ENCODE assay signal across 21 mouse cellular contexts in the genomic region with DNA sequence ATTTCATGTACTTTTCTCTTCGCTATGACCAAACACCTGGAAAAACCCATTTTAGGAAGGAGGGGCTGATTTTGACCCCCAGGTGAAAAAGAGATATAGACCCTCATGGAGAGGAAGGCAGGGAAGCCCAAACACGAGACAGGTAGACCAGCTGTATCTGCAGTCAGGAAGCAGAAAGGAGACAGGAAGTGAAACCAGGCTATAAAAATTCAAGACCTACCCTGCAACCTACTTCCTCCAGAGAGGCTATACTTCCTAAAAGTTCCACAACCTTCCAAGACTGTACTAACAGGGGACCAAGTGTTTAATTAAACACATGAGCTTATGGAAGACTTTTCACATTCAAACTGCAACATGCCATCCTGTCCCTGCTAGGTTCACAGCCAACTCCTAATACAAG.
DNase-seq lines count a peak whose midpoint lies in the region; ATAC-seq and TF ChIP-seq lines count a peak whose summit lies in the region.
"Had no signal": no experiment of that assay in that cellular context is flagged by ENCODE, and none has a peak within 500 bp of the region (broad histone marks: within the 10 kb centered on the region; RNA-seq: fewer than 3 reads in every experiment).

No protein-coding gene starts in this region.

- no peaks in the 10 kb centered on the region for H3K36me3 ChIP-seq in heart, postnatal 0 days (replicated peaks; ENCODE audit: control insufficient read depth, insufficient read depth, low read length)
- peaks cover 4% of the 10 kb centered on the region for H3K36me3 ChIP-seq in heart, adult 2 months (ENCODE audit: control insufficient read depth, insufficient read depth, low read length)
- no peaks in the 10 kb centered on the region for H3K36me3 ChIP-seq in spleen, adult 2 months (ENCODE audit: control insufficient read depth, insufficient read depth, low read length)
- H3K36me3 ChIP-seq: embryonic facial prominence, embryonic 15.5 days; forebrain, embryonic 10.5 days; G1E; limb, embryonic 12.5 days; liver, embryonic 13.5 days had no signal

- H3K4me3 ChIP-seq in heart, postnatal 0 days (ENCODE audit: low read depth, low read length), result no peak overlapping the region
- no peak overlapping the region for H3K4me3 ChIP-seq in heart, adult 2 months
- no peak overlapping the region for H3K4me3 ChIP-seq in spleen, adult 2 months (ENCODE audit: extremely low read depth, insufficient read depth, insufficient read length)
- no peak overlapping the region for H3K4me3 ChIP-seq in cortical plate, adult 2 months (ENCODE audit: insufficient read depth, low read length)
- H3K4me3 ChIP-seq: embryonic facial prominence, embryonic 15.5 days; forebrain, embryonic 10.5 days; limb, embryonic 12.5 days; liver, embryonic 13.5 days had no signal

- H3K9me3 ChIP-seq in heart, postnatal 0 days (replicated peaks; ENCODE audit: control insufficient read depth, low read length), result no peaks in the 10 kb centered on the region
- H3K9me3 ChIP-seq: embryonic facial prominence, embryonic 15.5 days; forebrain, embryonic 10.5 days; limb, embryonic 12.5 days; liver, embryonic 13.5 days had no signal

- 70% methylated on average over 2 of the region's 2 CpGs for WGBS in heart, postnatal 0 days
- WGBS in heart, adult 2 months, result 74% methylated on average over 2 of the region's 2 CpGs
- WGBS in spleen, adult 2 months, result 39% methylated on average over 2 of the region's 2 CpGs

- H3K4me2 ChIP-seq in heart, postnatal 0 days (ENCODE audit: low read depth, low read length), result no peak overlapping the region
- H3K4me2 ChIP-seq: embryonic facial prominence, embryonic 15.5 days; limb, embryonic 12.5 days; liver, embryonic 13.5 days had no signal

- no peak for TF ChIP-seq EP300 in heart, postnatal 0 days (IDR thresholded peaks at IDR 0.05; ENCODE audit: low read depth)
- no peak for TF ChIP-seq EP300 in heart, adult 2 months (IDR thresholded peaks at IDR 0.05; ENCODE audit: insufficient read depth, low read depth, low read length)

- intact Hi-C loops in heart, adult 2 months (cut with DNase I), result loop anchor here (5.0 kb wide), 2 partner anchors 50 to 120 kb away; no protein-coding TSS in a partner anchor

- no peak for TF ChIP-seq POLR2A in heart, adult 2 months (IDR thresholded peaks at IDR 0.05; ENCODE audit: insufficient read depth, low read depth, low read length)
- TF ChIP-seq POLR2A in spleen, adult 2 months (IDR thresholded peaks at IDR 0.05; ENCODE audit: low read depth, low read length), result no peak
- TF ChIP-seq POLR2A in cortical plate, adult 2 months (IDR thresholded peaks at IDR 0.05; ENCODE audit: extremely low read depth, insufficient read depth, low read length), result no peak

- H3K4me1 ChIP-seq in heart, postnatal 0 days (ENCODE audit: control insufficient read depth, insufficient read depth), result peaks cover 23% of the 10 kb centered on the region
- H3K4me1 ChIP-seq in heart, adult 2 months (ENCODE audit: control insufficient read depth, insufficient read depth, low read length), result peaks cover 5% of the 10 kb centered on the region
- peaks cover 4% of the 10 kb centered on the region; the same call in 1 of the 2 replicates for H3K4me1 ChIP-seq in spleen, adult 2 months (ENCODE audit: control insufficient read depth, insufficient read depth, insufficient read length)
- no peaks in the 10 kb centered on the region for H3K4me1 ChIP-seq in cortical plate, adult 2 months (ENCODE audit: control insufficient read depth, insufficient read depth, low read length)
- H3K4me1 ChIP-seq: embryonic facial prominence, embryonic 15.5 days; forebrain, embryonic 10.5 days; limb, embryonic 12.5 days had no signal

- DNase-seq in heart, postnatal 0 days (ENCODE audit: low spot score), result no peak
- no peak for DNase-seq in heart, adult 2 months
- peak; percentile 4 to 22 for DNase-seq in spleen, adult 2 months (ENCODE audit: low read depth in 1 of 2, low spot score in 2 of 2)
- DNase-seq in spleen, postnatal 10 days (ENCODE audit: low spot score in 2 of 2), result no peak
- DNase-seq in frontal cortex, postnatal 14 days (ENCODE audit: low spot score in 2 of 2), result no peak
- DNase-seq: cerebellum, adult 9-11 months; embryo, embryonic 11 days; gastrocnemius, postnatal 14 days; heart, postnatal 14 days; kidney, adult 2 months; kidney, postnatal 25 days; liver, embryonic 13.5 days; lung, postnatal 10 days; spleen, adult 18-20 months had no signal

- H3K27me3 ChIP-seq in heart, postnatal 0 days (ENCODE audit: control insufficient read depth, insufficient read depth, low read length), result no peaks in the 10 kb centered on the region
- H3K27me3 ChIP-seq in heart, adult 2 months (ENCODE audit: control insufficient read depth, insufficient read depth, low read length), result no peaks in the 10 kb centered on the region
- no peaks in the 10 kb centered on the region for H3K27me3 ChIP-seq in spleen, adult 2 months (ENCODE audit: control insufficient read depth, insufficient read depth, low read length)
- H3K27me3 ChIP-seq: embryonic facial prominence, embryonic 15.5 days; limb, embryonic 12.5 days; liver, embryonic 13.5 days had no signal

- peak overlapping the region; percentile 86 for H3K27ac ChIP-seq in heart, postnatal 0 days (ENCODE audit: low read depth)
- no peak overlapping the region for H3K27ac ChIP-seq in heart, adult 2 months
- H3K27ac ChIP-seq in spleen, adult 2 months (ENCODE audit: insufficient read depth, low read length), result no peak overlapping the region
- peak overlapping the region; percentile 89 for H3K27ac ChIP-seq in cortical plate, adult 2 months (ENCODE audit: insufficient read depth, low read length)
- H3K27ac ChIP-seq: embryonic facial prominence, embryonic 15.5 days; forebrain, embryonic 10.5 days; limb, embryonic 12.5 days; liver, embryonic 13.5 days had no signal

- TF ChIP-seq CTCF in heart, postnatal 0 days (IDR thresholded peaks at IDR 0.05; ENCODE audit: low read depth), result no peak
- TF ChIP-seq CTCF in heart, adult 2 months (IDR thresholded peaks at IDR 0.05), result no peak
- TF ChIP-seq CTCF in spleen, adult 2 months (IDR thresholded peaks at IDR 0.05; ENCODE audit: extremely low read depth, insufficient read depth, insufficient read length, insufficient replicate concordance), result no peak
- no peak for TF ChIP-seq CTCF in cortical plate, adult 2 months (IDR thresholded peaks at IDR 0.05; ENCODE audit: extremely low read depth, insufficient read depth, low read length)

- H3K9ac ChIP-seq in heart, postnatal 0 days (replicated peaks; ENCODE audit: low read depth, low read length), result no peak overlapping the region
- H3K9ac ChIP-seq in heart, adult 2 months (ENCODE audit: low read depth, low read length), result no peak overlapping the region
- H3K9ac ChIP-seq: embryonic facial prominence, embryonic 15.5 days; limb, embryonic 12.5 days; liver, embryonic 13.5 days had no signal

- H3K79me2 ChIP-seq in heart, adult 2 months (replicated peaks; ENCODE audit: control insufficient read depth, insufficient read depth, low read length), result no peaks in the 10 kb centered on the region

- no peak for ATAC-seq in heart, postnatal 0 days (ENCODE audit: insufficient read depth, low read depth)
- peak; percentile 78; the same call in 1 of the 2 replicates for ATAC-seq in neutrophil, adult 5-6 weeks (ENCODE audit: extremely low read depth, insufficient number of reproducible peaks, low FRiP score, poor library complexity, severe bottlenecking)
- ATAC-seq: CD4-positive, CD25-positive, alpha-beta regulatory T cell, adult 4 months had no signal

Comparison
In these comparisons a context has a peak if more than half of its experiments do, and no peak if none do; other contexts are left out.
1. DNase-seq: peak in spleen, adult 2 months (2 of 2); none in heart, postnatal 0 days (single experiment), heart, adult 2 months (0 of 2), spleen, postnatal 10 days (0 of 2) and frontal cortex, postnatal 14 days (0 of 2).
2. H3K27ac ChIP-seq: peak in heart, postnatal 0 days (single experiment) and cortical plate, adult 2 months (single experiment); none in heart, adult 2 months (single experiment) and spleen, adult 2 months (single experiment).